Mouse (Mus musculus) lung, embryonic 14.5 days (tissue): ENCODE results near the gene Cpne6. TPM values are rescaled to one million over a fixed set of nuclear protein-coding genes. Genes with fewer than 3 reads are reported as not detected.

Experiments
- ATAC-seq: fragments of 200-750 bp; cut with Nextera tagmentation; 2 replicates; pipeline ENCODE4 v1.8.0; 2017; ENCODE audit warnings: mild to moderate bottlenecking, moderate TSS enrichment, moderate library complexity; ENCODE audit not compliant: insufficient read depth
- DNase-seq: peaks from one replicate; pipeline ENCODE4 v3.0.0-alpha.2; 2015
- H3K27ac ChIP-seq: fragments of 300-500 bp; sonication (generic); 2 replicates; pipeline ENCODE4 v1.5.1; 2014; ENCODE audit warnings: low read depth, mild to moderate bottlenecking, moderate library complexity
- H3K27me3 ChIP-seq: fragments of 300-500 bp; sonication (generic); 2 replicates; pipeline ENCODE4 v1.6.1; 2014; ENCODE audit warnings: low read length, control low read depth; ENCODE audit not compliant: insufficient read depth
- H3K36me3 ChIP-seq: fragments of 300-500 bp; sonication (generic); 2 replicates; pipeline ENCODE4 v1.6.1; 2014; ENCODE audit warnings: control low read depth; ENCODE audit not compliant: insufficient read depth
- H3K4me1 ChIP-seq: fragments of 300-500 bp; sonication (generic); 2 replicates; pipeline ENCODE4 v1.6.1; 2014; ENCODE audit warnings: antibody characterized with exemption, control low read depth; ENCODE audit not compliant: insufficient read depth
- H3K4me2 ChIP-seq: fragments of 300-500 bp; sonication (generic); 2 replicates; pipeline ENCODE4 v1.6.1; 2014; ENCODE audit warnings: mild to moderate bottlenecking
- H3K4me3 ChIP-seq: fragments of 300-500 bp; sonication (generic); 2 replicates; pipeline ENCODE4 v1.5.1; 2014; ENCODE audit warnings: low read depth, low read length
- H3K9ac ChIP-seq: fragments of 300-500 bp; sonication (generic); 2 replicates; pipeline ENCODE4 v1.6.1; 2014
- H3K9me3 ChIP-seq: fragments of 300-500 bp; sonication (generic); 2 replicates; pipeline ENCODE4 v1.6.1; 2016; ENCODE audit warnings: low read depth, low read length, control low read depth
- CTCF ChIP-seq: IDR thresholded peaks from 2 replicates; pipeline ENCODE4 v1.5.1; 2016; ENCODE audit warnings: antibody characterized with exemption, low read depth
- WGBS: fragments of 180-500 bp; shearing (Covaris S2); extraction: QIAGEN DNeasy Blood & Tissue Kit; methylation state at CpG from one replicate; pipeline ENCODE4 v1.1.7; 2014; 5-methylcytosine and 5-hydroxymethylcytosine counted together
- polyA plus RNA-seq: library from polyadenylated mRNA; unstranded; fragments of >200 nt; fragmentation: Nextera tagmentation; extraction: Ambion mirVana; gene quantifications from 2 replicates; pipeline ENCODE4 v1.2.1, GENCODE M21; 2014

Gene Cpne6
- polyA plus RNA-seq: 0.15 and 0.25 TPM in 2 replicates

DNA sequence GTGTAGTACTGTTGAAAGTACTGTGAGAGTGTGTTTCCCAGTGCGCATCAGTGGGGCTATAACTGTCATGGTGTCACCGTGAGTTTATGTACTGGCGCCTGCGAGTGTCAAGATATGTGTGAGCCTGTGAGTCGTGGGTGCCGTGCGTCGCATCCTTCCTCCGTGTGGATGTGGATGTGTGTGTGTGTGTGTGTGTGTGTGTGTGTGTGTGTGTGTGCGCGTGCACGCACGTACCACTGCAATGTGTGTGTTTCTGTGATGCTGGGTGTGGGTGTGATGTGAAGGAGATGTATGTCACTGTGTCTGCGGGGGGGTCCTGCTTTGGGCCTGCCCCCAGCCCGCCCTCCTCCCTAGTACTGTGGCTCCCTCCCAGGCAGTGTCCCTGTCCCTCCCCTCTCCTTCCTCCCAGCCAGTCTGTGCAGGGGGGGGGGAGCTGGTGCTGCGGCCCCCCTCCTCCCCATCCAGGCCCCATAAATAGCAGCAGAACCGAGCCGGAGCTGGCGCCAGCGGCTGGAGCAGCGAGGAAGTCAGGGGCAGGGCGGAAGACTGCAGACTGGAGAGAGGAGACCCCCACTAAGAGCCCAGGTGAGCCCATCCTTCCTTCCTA lies at the start of gene Cpne6:
Cpne6 (plus strand) TSS at position 321 of the 607 bp plus-strand sequence.
- Histone ChIP-seq H3K4me3 (no peak within 1 kb of the TSS), H3K4me1 (no peaks in the 10 kb centered on the region), H3K36me3 (no peaks in the 10 kb centered on the region), H3K27me3 (no peaks in the 10 kb centered on the region; the same call in 1 of the 2 replicates), H3K9me3 (no peaks in the 10 kb centered on the region), H3K9ac (no peak within 1 kb of the TSS), H3K4me2 (no peak within 1 kb of the TSS; the same call in 1 of the 2 replicates), H3K27ac (no peak within 1 kb of the TSS)
- 48% methylated on average over 20 of the region's 22 CpGs for WGBS
- no peak for TF ChIP-seq CTCF
- DNase-seq (no peak), ATAC-seq (peak; percentile 27)

DNA sequence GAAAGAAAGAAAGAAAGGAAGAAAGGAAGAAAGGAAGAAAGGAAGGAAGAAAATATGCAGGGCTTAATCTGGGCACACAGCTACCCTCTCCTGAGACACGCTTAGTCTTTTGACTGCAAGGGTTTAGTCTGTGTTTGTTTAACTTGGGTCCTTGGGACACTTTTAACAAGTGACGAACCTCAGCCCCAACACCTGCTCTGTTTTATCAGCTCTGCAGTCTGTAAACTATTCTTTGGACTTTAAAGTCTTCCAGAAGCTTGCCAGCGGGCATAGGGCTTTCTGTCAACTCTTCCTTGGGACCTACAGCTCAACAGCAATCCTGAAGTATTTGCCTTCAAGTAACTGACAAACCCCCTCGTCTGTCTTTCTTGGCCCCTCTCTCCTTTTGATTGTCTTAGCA lies 48.5 kb upstream of the Cpne6 start:
- Histone ChIP-seq H3K36me3 (no peaks in the 10 kb centered on the region), H3K9ac (no peak overlapping the region), H3K9me3 (no peaks in the 10 kb centered on the region), H3K4me3 (no peak overlapping the region), H3K4me2 (no peak overlapping the region), H3K27ac (no peak overlapping the region), H3K4me1 (no peaks in the 10 kb centered on the region), H3K27me3 (no peaks in the 10 kb centered on the region; the same call in 1 of the 2 replicates)
- WGBS: 13% methylated on average over 4 of the region's 4 CpGs
- ATAC-seq (no peak), DNase-seq (no peak)
- TF ChIP-seq CTCF: no peak

DNA sequence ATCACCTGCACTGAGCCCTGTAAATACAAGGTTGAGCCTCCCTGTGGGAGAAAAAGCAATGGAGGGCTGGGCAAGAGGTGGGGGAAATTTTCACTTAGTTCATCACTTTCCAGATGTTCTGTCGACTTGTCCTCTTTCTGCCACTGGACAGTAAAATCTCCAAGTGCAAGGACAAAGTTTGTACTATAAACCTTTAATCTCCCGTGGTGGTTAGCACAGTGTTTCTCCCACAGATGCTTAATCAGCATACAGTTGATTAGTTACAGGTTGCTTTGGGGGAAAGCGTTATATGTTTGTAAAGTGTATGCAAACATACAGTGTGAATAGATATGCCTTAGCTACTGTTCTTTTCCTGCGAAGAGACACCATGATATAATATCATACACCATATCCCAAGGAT lies 43.8 kb upstream of the Cpne6 start:
- H3K9ac ChIP-seq: no peak overlapping the region
- DNase-seq: no peak
- no peaks in the 10 kb centered on the region for H3K9me3 ChIP-seq
- no peaks in the 10 kb centered on the region; the same call in 1 of the 2 replicates for H3K27me3 ChIP-seq
- no peak overlapping the region for H3K4me2 ChIP-seq
- TF ChIP-seq CTCF: no peak
- H3K36me3 ChIP-seq: no peaks in the 10 kb centered on the region
- no peaks in the 10 kb centered on the region for H3K4me1 ChIP-seq
- H3K27ac ChIP-seq: no peak overlapping the region
- WGBS: 45% methylated on average over 4 of the region's 4 CpGs
- no peak for ATAC-seq
- no peak overlapping the region for H3K4me3 ChIP-seq

DNA sequence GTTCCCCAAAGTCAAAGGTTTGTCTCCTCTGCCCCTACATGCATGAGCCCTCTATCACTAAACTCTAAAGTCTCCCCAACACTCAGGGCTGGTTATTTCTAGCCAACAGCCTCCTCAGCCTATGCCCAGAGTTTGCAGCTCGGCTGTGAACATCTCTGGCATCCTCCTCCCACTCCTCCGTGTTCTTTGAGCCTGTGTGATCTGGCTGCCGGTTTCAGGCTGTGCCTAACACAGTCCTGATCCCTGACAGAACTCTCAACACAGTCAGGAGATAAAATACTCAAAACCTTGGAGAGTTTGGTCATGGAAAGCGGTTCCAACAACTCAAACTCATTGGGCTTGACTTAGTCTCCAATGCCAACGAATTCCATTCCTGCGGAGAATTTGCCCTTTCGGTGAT lies 43.1 kb upstream of the Cpne6 start:
- Histone ChIP-seq H3K9ac (no peak overlapping the region), H3K27ac (no peak overlapping the region), H3K9me3 (no peaks in the 10 kb centered on the region), H3K4me2 (no peak overlapping the region), H3K4me1 (no peaks in the 10 kb centered on the region), H3K27me3 (no peaks in the 10 kb centered on the region; the same call in 1 of the 2 replicates), H3K36me3 (no peaks in the 10 kb centered on the region), H3K4me3 (no peak overlapping the region)
- WGBS: 71% methylated on average over 7 of the region's 7 CpGs
- no peak for ATAC-seq
- TF ChIP-seq CTCF: no peak
- no peak for DNase-seq

DNA sequence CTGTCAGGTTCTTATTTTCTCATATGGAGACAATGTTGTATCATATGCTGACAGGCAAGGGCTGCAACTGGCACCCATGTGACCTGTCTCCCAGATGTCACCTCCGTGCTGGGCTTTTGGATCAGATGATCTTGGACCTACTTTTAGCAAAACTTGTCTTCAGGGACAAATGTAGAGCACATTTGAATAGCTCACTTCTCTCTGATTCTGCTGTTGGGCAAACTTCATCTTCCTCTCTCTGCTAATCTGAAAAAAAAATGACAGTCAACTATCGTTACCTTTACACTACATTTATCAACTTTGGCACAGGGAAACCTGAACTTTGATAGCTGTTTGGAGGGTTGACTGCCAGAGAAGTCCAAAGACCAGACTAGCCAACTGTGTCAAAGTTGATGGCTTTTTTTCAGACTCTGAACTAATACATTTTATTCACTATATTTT lies 41.9 kb upstream of the Cpne6 start:
- Histone ChIP-seq H3K36me3 (no peaks in the 10 kb centered on the region), H3K4me3 (no peak overlapping the region), H3K9me3 (no peaks in the 10 kb centered on the region), H3K4me2 (no peak overlapping the region), H3K4me1 (no peaks in the 10 kb centered on the region), H3K27me3 (no peaks in the 10 kb centered on the region; the same call in 1 of the 2 replicates), H3K9ac (no peak overlapping the region), H3K27ac (no peak overlapping the region)
- TF ChIP-seq CTCF: no peak
- ATAC-seq (no peak), DNase-seq (no peak)
- WGBS: 72% methylated on average over 2 of the region's 2 CpGs

DNA sequence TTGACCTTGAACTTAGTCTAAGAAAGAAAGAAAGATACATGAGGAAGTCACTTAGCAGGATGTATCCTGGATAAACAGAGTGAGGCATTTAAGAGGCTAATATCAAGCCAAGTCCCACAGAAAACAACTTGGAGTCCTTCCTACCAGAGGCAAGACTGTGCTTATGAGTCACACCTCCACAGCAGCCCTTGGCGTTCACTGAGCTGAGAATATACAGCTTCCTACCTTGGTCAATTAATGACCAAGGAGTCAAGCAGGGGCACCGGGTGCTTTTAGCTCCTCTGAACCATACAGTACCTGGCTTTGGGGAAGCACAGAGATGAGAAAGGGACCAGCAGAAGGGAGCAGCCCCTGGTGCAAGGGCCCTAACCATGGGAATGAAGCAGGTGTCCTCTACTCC lies 41.2 kb upstream of the Cpne6 start:
- no peak overlapping the region for H3K27ac ChIP-seq
- DNase-seq (no peak), ATAC-seq (no peak)
- H3K9ac ChIP-seq: no peak overlapping the region
- H3K27me3 ChIP-seq: no peaks in the 10 kb centered on the region; the same call in 1 of the 2 replicates
- H3K4me1 ChIP-seq: no peaks in the 10 kb centered on the region
- TF ChIP-seq CTCF: no peak
- 64% methylated on average over 2 of the region's 2 CpGs for WGBS
- no peaks in the 10 kb centered on the region for H3K9me3 ChIP-seq
- no peak overlapping the region for H3K4me3 ChIP-seq
- H3K36me3 ChIP-seq: no peaks in the 10 kb centered on the region
- no peak overlapping the region for H3K4me2 ChIP-seq

DNA sequence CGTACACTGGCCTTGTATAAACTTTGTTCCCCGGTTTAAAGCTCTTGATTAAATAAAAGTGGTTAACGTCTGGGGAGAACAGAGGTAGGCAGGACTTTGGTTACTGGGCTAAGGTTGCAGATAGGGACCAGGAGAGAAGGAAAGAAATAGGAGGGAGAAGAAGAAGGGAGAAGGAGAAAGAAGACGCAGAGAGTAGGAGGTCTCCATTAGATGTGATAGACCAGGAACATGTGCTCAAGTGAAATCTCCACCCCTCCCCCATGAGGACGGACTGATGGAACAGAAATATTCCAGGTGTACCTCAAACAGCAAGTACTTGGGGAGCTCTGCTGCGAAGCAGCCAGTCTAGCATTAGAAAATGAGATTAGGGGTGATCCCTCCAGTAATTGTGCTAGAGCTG lies 40.4 kb upstream of the Cpne6 start:
- no peak overlapping the region for H3K4me2 ChIP-seq
- TF ChIP-seq CTCF: no peak
- WGBS: 57% methylated on average over 6 of the region's 6 CpGs
- DNase-seq (no peak), ATAC-seq (no peak)
- no peaks in the 10 kb centered on the region for H3K4me1 ChIP-seq
- H3K9ac ChIP-seq: no peak overlapping the region
- no peak overlapping the region for H3K4me3 ChIP-seq
- H3K9me3 ChIP-seq: no peaks in the 10 kb centered on the region
- no peaks in the 10 kb centered on the region; the same call in 1 of the 2 replicates for H3K27me3 ChIP-seq
- no peak overlapping the region for H3K27ac ChIP-seq
- no peaks in the 10 kb centered on the region for H3K36me3 ChIP-seq
